Mouse (Mus musculus): ENCODE measurements at regions not wholly inside any gene's neighbourhood (a gene's known extent, or its start where the extent isn't known, plus 50 kb on each side); places are given as distances from the start of the nearest gene placed in this dataset.
"Not testable (repeated sequence)": the region's sequence is repeated elsewhere in the genome, so short reads cannot be mapped to it uniquely, and the experiment has no call there.

DNA sequence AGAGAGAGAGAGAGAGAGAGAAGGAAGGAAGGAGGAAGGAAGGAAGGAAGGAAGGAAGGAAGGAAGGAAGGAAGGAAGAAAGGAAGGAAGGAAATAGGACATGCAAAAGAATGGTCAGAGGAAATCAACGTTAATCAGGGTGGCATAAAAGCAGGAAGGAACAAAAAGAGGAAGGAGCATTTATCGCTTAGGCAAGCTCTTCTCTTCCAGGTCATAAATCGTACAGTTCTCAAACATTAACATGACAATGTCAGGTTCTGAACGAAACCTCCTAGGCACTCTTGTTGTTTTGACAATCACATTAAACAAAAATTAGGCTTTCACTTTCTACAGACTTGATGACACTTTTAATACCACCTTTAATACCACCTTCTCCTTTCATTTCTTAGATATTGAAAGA lies 594.0 kb downstream of the Efna5 start:
- no peak for DNase-seq (ENCODE audit: low spot score in 2 of 2)

DNA sequence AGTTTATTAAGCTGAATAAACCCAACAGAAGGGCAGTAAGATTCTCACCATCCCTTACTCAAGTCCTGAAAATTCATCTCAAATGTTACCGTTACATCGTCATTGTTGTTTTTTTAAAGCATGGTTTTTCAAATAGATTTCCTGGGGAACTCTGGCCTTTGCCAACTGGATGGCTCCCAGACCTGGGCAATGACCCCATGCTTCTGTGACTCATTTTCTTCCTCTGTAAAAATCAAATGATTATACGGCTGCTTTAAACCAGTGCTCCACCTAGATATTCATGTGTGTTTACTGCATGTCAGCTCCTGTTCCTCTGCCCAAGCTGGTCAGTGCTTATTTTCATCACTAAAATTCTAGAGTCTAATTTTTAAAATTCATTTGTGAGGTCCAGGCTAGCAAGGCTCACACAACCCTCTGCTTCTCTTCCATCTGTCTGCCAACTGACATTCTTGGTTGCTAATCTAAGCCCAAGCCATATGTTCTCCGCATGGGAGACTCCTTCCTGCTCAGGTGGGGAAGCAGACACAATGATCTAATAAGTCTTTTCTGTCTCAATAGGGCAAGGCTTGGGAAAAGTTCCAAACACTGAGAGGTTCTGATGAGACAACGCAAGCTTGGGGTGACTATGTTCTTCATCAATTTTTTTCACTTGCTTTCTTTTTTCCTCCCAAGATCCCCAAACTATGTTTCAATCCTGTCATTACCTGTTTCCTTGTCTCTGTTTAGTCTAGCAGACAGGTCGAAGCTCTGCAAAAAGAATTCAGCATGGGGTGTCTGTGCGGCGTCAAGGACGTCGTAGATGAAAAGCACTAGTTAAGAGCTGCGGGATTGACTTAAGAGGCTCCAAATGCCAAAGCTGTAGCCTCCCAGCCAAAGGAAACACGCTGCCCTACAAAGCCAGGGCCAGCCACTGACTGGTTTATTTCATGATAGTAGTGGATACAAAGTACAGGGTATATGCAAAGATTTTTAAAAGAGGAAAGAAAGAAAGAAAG lies 594.7 kb downstream of the Efna5 start:
- DNase-seq (ENCODE audit: low spot score in 2 of 2) = no peak

DNA sequence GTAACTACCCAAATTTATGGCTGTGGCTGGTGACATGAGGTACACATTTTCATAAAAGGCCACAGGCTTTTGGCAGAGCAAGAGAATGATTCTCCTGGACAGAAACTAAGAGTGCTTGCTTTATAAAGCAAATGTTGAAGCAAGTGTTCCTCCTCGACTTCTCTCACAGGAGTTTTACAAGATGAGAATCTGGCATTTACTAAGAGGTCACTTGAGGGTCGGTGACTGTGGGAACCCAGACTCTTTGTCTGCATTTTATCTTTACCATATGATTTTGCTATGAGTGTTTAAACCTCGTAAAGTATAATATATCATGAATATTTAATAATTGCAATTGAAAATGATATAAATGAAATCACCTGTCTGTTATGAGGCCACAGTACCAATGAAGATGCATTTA lies 600.9 kb downstream of the Efna5 start:
- DNase-seq (ENCODE audit: low spot score in 2 of 2) = no peak

DNA sequence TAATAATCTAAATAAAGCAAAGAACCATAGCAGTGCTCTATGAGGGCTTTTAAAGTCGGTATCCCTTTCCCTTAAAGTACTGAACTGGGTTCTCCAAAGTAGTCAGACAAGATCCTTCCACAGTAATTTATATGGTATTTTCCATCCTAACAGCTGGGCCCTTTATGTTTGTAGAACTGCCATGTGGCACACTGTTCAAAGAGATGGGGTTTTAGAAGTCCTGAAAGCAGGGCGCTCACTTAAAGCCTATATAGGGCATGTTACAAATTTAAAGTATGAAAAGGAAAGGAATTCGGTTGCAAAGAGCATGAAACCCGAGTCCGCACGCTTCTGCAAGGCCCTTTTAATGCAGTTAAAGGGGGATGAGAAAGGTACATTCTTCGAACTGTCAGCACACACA lies 609.7 kb downstream of the Efna5 start:
- DNase-seq (ENCODE audit: low spot score in 2 of 2) = no peak

DNA sequence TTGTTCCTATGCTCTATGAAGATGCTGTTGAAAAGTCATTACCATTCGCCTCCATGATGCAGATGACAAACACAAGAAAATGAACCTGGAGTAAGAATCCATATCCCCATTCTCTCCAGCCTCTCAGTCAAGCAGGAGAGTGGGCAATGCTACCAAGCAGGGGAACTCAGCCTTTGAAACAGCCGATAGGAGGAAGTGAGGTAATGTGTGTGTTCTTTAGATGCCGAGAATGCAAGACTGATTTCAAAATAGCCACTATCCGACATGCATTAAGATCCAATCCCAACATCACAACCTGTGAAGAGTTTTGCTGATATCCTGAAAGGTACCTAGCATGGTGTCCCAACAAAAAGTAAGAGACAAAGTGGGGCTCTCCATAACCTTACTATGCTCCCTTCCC lies 611.8 kb downstream of the Efna5 start:
- DNase-seq (ENCODE audit: low spot score in 2 of 2) = no peak

DNA sequence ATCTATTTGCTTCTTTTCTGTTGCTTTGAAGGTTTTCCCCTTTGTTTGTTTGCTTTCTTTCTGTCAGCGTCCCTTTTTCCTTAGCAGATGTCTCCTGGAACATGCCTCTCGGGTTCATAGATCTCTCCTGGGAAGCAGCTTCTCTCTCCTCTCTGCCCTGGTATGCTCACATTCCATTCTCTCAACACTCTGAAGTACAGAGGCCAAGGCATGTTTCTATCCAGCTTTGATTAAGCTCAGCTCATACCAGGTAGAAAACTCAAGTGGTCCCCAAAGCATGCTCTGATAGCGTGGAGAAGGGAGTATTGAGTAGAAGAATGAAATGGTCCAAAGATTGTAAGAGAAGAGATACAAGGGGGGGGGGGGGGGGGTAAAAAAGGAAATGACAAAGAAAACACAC lies 627.7 kb downstream of the Efna5 start:
- no peak for DNase-seq (ENCODE audit: low spot score in 2 of 2)

DNA sequence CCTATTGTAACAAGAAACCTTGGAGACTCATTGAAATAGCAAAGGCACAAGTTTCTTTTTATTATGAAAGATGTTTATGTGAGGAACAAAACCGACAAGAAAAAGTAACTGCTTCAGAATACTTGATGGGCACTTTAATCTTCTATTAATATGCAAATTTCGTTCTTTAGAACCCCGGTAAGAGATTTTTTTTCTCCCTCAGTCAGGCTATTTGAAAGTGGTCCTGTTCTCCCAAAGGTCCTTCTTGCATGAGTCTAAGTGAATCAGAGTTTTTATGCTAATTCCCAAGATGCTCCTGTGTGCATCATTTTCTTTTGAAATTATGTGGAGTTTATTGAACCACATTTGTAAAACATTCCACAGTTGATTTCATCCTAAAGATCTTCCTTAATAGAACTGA lies 633.1 kb downstream of the Efna5 start:
- DNase-seq (ENCODE audit: low spot score in 2 of 2) = no peak

DNA sequence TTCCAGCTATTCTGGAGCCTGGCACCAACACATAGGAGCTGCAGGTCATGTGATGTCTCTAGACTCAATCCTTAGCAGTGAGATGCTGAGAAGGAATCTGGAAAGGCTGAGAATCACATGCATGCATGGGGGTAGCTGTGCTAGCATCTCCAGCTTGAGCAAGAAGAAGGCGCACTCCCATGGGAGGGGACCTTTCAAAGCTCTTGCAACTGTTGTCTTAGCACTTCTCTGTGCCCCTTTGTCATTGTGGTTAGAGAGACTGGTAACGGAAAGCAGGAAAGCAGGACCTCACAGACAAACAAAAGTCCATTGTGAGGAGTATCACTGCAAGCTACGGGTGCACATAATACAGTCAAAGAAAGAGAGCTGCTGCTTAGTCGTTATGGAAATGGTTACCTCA lies 634.5 kb downstream of the Efna5 start:
- no peak for DNase-seq (ENCODE audit: low spot score in 2 of 2)

DNA sequence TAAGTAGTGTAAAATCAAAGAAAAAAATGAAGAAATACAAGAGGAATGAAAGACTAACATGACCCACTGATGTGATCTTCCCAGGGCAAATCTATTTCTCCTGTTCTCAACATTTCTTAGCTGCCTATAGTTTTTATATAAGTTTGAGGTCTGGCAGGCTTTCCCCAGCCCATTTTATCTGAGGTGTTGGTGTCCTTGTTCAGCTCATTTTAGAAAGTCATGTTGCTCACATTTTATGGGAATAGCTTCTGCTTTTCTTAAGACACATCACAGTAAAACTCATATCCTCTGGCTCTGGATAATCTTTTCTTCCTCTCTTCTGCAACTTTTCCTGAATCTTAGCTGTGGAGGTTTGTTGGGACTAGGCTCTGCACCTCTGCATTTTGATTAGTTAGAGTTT lies 650.2 kb downstream of the Efna5 start:
- DNase-seq (ENCODE audit: low spot score in 2 of 2) = no peak

DNA sequence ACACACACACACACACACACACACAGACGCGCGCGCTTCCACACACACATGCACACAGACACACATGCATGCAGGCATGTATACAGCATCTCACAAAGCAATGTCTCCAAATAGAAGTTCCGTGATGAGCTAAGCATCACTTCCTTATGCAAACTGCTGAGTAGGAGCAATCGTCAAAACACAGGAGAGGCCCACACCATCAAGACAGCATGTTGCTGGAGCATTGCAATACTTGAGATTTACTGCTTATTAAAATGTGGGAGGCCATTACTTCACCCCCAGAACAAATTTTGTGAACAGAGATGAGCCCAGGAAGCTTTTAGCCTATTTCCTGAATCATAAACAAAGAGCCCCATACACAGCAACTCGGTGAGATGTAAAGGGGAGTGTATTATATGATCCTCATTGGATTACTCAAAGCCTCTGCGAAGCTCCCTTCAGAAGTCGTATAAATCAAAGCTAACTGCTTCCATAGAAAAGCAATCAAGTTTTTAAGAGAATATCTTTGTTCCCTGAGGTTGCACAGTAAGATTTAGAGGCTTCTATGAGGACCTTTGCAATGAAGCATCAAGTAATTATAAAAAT lies 670.6 kb downstream of the Efna5 start:
- DNase-seq (ENCODE audit: low spot score in 2 of 2) = no peak

DNA sequence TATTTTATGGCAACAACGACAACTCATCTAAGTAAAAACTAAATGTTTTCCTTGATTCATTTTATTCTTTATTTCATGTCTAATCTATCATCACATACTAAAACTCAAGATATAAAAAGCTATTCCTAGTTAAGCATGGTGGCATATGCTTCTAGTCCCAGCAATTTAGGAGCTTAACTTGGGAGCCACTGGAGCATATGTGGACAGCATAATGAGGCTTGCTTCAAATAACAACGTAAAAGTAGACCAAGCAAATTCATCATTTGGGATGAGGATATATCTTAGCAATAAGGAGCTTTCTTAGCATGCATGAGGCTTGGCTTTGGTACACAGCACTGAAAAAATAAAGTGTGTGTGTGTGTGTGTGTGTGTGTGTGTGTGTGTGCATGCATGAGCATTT lies 678.5 kb downstream of the Efna5 start:
- DNase-seq (ENCODE audit: low spot score in 2 of 2) = no peak

DNA sequence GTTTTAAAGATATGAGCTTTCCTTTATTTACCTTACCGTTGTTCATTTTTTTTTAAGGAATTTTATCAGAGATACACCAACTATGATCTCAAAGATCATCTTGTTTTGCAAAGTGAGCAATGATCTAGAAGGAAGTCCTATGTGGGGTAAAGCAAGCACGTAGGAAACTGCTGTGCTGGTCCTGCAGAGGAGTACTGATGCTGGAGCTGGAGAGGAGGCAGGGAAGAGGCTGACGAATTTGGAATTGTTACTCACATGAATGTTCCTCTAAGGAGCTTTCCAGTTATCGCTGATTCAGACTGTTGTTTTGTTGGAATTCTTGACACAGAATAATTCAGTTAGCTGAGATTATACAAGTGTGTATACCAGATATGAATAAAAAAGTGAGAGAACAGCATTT lies 680.6 kb downstream of the Efna5 start:
- no peak for DNase-seq (ENCODE audit: low spot score in 2 of 2)

DNA sequence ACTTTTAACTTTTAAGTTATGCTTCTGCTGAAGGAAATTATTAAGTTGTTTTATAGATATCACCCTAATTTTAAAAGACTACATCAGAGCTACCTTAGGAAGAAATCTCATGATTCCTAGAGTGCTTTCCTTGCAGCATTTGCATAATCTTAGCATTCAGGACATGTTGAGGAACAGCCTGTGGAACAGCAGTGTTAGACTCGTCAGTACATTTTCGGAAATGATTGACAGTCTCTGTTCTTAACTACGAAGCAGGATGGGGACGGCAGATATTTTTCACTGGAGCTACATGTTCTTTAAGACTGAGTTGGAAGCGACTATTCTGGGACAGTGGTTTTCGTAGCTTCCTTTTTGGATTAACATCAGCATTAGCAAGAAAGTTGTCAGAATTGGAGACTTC lies 681.6 kb downstream of the Efna5 start:
- DNase-seq (ENCODE audit: low spot score in 2 of 2) = no peak

DNA sequence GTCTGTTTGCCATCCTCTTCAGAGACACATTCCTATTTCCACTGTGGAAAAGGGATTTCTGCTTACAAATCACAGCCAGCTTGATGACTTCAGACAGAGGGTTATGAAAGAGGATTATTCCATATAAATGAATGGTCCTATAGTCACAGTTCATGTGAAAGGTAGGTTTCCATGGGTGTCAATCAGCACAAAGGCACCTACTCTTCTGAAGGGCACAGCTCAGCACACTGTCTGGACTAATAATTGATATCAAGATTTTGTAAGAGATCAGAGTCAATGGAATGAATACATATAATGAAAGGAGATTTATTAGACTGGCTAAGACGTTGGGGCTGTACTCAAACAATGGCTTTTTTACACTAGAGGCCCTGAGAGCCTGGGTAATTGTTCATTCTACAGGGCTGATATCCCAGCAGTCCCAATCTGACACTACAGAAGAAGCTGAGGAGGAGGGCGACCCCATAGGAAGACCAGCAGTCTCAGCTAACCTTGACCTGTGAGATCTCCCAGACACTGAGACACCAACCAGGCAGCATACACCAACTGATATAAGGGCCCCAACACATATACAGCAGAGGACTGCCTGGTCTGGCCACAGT lies 702.4 kb downstream of the Efna5 start:
- no peak for DNase-seq (ENCODE audit: low spot score in 2 of 2)

DNA sequence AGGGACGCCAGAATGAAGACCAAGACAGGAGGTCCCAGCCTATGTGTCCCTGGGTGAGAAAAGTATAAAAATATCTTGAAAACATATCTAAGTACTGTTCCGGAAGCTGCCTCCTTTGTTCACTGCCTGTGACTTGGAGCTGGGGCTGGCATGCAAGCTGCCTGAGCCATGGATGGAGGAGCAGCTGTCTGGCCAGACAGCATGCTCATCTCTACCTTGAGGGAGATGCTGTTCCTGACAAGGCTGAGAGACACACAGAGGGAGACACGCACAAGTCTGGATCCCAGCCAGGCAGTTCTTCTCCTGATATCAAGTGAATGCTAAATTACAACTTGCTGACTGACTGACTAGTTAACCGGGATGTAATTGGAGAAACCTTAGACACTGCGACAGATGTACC lies 704.8 kb downstream of the Efna5 start:
- no peak for DNase-seq (ENCODE audit: low spot score in 2 of 2)

DNA sequence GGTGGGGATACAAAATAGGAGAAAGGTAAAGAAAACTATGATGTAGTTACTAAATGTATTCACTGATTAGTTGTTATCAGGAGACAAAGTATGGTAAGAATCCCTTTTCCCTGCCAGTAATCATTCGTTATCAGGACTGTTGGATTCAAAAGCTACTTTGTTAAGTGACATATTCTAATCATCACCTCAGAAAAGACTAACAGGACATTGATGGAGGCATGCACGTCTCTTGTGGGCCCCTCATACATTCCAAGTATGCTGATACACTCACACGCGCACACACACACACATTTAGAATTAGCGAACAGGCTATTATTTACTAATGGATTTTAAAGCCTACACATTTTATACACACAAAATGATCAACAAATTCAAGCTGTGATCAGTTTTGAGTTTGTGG lies 708.8 kb downstream of the Efna5 start:
- no peak for DNase-seq (ENCODE audit: low spot score in 2 of 2)

DNA sequence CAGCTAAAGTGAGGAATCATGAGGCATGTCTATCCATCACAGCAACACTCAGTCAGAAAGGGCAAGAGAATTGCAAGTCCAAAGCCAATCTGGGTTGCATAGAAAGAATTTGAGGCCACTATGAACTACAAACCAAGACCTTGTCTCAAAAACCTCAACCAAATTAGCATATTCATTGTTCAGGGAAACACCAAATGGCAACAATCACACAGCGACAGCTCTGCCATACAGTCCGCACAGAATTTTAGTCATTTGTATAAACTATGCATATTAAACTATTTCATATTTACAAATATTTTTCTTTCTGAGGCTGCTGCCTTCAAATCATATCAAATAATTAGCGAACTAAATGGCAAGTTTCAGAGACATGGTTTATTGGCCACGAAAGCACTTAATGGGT lies 709.6 kb downstream of the Efna5 start:
- DNase-seq (ENCODE audit: low spot score in 2 of 2) = no peak

DNA sequence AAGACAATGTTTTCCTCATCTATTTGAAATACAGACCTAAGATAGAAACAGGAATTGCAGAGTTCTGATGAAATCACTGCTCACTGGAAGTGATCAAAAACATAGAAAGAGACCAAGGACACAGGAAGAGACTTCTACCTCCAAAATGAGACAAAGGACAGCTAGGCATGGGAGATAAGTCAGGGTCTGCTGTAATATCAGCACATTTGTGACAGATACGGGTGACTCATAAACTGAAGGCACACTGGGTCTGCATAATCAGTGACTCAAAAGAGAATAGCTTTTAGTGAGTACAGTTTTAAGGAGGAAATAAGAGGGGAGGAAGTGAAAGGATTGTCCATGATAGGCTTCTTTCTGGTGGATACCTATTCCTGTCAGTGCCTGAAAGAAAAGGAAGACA lies 719.7 kb downstream of the Efna5 start:
- no peak for DNase-seq (ENCODE audit: low spot score in 2 of 2)

DNA sequence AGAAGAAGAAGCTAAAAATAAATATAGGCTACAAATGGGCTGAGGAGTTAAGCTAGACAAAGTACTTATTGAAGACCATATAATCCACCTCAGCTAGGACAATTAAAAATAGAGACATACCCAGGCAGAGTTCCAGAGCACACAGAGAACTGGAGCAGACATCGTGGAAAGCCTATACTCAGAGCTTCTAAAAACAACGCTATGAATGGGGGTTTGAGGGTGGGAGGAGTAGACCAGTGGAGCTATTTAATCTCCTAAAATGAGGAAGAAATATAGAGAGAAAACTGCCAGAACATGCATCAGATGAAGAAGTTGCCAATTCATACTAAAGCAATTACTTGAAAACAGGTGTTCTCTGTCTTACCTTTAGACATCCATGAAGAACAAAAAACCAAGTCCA lies 720.8 kb downstream of the Efna5 start:
- DNase-seq (ENCODE audit: low spot score in 2 of 2) = no peak

DNA sequence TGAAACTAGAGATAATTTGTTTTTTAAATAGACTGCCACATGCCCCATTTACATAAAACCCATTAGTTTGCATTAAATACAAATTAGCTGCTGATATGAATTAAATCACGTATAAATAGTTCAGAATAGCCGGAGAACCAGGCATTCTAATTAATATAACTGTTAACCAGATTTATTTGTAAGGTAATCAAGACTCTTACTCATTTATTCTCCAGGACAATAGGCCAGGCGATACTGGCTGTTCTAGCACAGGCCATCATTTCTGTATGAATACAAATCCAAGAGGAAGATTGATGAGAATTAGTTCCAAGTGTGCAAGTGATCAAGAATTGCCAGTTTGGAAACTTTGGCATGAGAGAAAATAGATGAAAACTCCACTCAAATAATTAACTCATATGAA lies 746.1 kb downstream of the Efna5 start:
- no peak for DNase-seq (ENCODE audit: low spot score in 2 of 2)

DNA sequence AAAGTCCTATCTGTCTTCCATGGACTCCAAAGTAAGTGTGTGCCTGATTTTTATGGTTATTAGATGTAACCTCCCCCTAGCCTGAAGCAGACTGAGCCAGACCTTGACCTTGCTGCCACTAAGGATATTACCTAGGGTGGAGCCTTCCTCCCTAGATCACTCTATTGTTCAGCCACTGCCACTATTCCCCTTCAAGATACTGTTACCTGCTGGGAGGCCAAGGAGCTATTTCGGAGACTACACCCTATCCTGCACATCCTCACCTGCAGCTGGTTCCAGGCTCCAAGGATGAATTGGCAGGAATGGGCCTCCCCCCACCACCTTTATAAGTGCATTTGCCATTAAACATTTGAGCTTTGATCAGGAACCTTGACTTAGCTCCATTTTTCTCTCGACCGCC lies 769.4 kb downstream of the Efna5 start:
- not testable (repeated sequence) for DNase-seq (ENCODE audit: low spot score in 2 of 2)

DNA sequence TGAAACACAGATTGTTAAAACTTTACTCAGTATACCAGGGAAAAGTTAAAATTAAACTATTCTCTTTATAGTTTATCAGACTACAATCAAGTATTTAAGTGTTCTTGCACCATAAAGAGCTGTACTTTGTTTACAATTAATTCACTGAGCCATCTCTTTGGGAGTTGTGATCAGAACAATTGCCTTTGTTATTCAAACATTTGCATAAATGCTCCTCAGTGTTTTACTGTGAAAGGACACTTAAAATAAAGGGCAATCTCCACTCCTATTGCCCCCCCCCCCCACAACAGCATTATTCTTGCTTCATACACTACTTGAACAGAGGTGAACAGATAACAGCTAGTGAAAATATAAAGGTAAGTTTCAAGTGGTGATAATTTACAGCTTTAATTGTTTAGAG lies 772.1 kb downstream of the Efna5 start:
- DNase-seq (ENCODE audit: low spot score in 2 of 2) = no peak

DNA sequence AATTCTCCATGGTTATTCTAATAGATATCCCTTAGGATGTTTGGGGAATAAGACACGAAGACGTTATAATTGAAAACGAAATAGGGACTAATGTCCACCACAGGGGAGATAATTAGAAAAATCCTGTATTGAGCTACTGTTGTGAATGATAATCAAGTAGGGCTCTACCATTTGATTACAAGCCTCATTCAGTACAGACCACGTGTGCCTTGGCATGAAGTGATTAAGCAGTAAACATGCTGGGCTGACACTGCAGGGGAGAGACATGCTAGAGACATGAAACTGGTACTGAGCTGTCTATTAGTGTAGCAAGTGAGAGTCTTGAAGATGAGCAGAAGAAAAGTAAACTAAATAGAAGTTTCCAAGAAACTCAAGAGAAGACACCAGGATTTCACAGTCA lies 797.8 kb downstream of the Efna5 start:
- DNase-seq (ENCODE audit: low spot score in 2 of 2) = no peak

Data from right cerebral cortex, adult 2 months (tissue).